ENCODE assay signal across 19 mouse cellular contexts in the genomic region with DNA sequence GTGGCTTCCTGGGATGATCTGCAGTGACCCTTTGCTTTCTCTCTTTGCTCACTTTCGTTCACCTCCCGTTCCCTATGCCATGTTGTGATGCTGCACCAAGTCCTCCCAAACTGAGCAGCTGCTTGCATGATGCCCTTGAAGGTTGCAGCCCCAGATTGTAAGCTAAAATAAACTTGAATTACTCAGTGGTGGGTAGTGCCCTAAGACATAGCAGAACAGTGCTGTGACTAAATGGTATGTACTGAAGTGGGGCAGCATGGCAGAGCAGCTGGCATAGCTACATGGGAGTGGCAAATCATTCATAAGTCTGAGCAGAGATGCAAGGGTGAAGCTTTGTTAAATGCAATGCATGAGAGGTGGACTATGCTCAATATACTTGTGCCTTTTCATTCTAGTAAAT.
"Had no signal": no experiment of that assay in that cellular context is flagged by ENCODE, and none has a peak within 500 bp of the region (broad histone marks: within the 10 kb centered on the region; RNA-seq: fewer than 3 reads in every experiment).

No protein-coding gene starts in this region.

- H3K27ac ChIP-seq: lung, embryonic 15.5 days; macrophage; midbrain, embryonic 12.5 days; neural tube, embryonic 12.5 days had no signal

- ATAC-seq: liver, postnatal 0 days; lung, postnatal 0 days had no signal

- H3K9ac ChIP-seq: liver, postnatal 0 days; lung, embryonic 15.5 days; midbrain, embryonic 12.5 days; neural tube, embryonic 12.5 days had no signal

- H3K4me3 ChIP-seq: lung, embryonic 15.5 days; megakaryocyte, embryonic 14.5 days; midbrain, embryonic 12.5 days; neural tube, embryonic 12.5 days had no signal

- H3K4me1 ChIP-seq: lung, embryonic 15.5 days; megakaryocyte, embryonic 14.5 days; midbrain, embryonic 12.5 days; neural tube, embryonic 12.5 days had no signal

- H3K36me3 ChIP-seq: lung, embryonic 15.5 days; midbrain, embryonic 12.5 days; neural tube, embryonic 12.5 days had no signal

- H3K27me3 ChIP-seq: lung, embryonic 15.5 days; megakaryocyte, embryonic 14.5 days; midbrain, embryonic 12.5 days; neural tube, embryonic 12.5 days had no signal

- H3K9me3 ChIP-seq: lung, embryonic 15.5 days; megakaryocyte, embryonic 14.5 days; midbrain, embryonic 12.5 days; neural tube, embryonic 12.5 days had no signal

- DNase-seq: liver, postnatal 0 days; lung, adult 2 months; lung, postnatal 14 days; lung, postnatal 36 days; midbrain, embryonic 14.5 days; retina, postnatal 1 day; right cerebral cortex, adult 18-20 months; right cerebral cortex, postnatal 25 days; right cerebral cortex, postnatal 4 days; spleen, adult 18-20 months; thymus, adult 18-20 months; thymus, postnatal 14 days; thymus, postnatal 36 days had no signal

- H3K4me2 ChIP-seq: lung, embryonic 15.5 days; midbrain, embryonic 12.5 days; neural tube, embryonic 12.5 days had no signal
